Mouse (Mus musculus) ovary, adult 10 weeks (tissue): ENCODE measurements around the gene Med21. TPM values are rescaled to one million over a fixed set of nuclear protein-coding genes. Genes with fewer than 3 reads are reported as not detected.

ENCODE experiments used
- polyA plus RNA-seq: library from polyadenylated mRNA; stranded (reverse); fragments of 350-450 nt; fragmentation: Illumina TruSeq; extraction: RNeasy Lipid Tissue Mini Kit (QIAGEN cat#74804); gene quantifications from one replicate; pipeline ENCODE4 v1.2.3, GENCODE M21; 2014

Gene Med21
- 241 TPM for polyA plus RNA-seq

GRCm38 (mm10) chr6:146642276-146643183, at the start of gene Med21, which contains the start of gene Tm7sf3:
Gene Med21, plus strand, starts transcription at chr6:146642547.
Gene Tm7sf3, minus strand, starts transcription at chr6:146642824.

Other genes starting within 250 kb of the Med21 start
- 11.6 TPM for gene Itpr2, start 140.3 kb upstream of the Med21 start, polyA plus RNA-seq
- 154 TPM for gene Fgfr1op2, start 65.3 kb upstream of the Med21 start, polyA plus RNA-seq
- gene Ints13, start 64.7 kb upstream of the Med21 start, polyA plus RNA-seq: 120 TPM
- 59.3 TPM for gene Tm7sf3, start 277 bp downstream of the Med21 start, polyA plus RNA-seq
- 25.6 TPM for gene Stk38l, start 82.4 kb downstream of the Med21 start, polyA plus RNA-seq
- 4.6 TPM for gene Arntl2, start 153.5 kb downstream of the Med21 start, polyA plus RNA-seq
- not detected for gene Smco2, start 207.6 kb downstream of the Med21 start, polyA plus RNA-seq
- gene Ppfibp1, start 245.9 kb downstream of the Med21 start, polyA plus RNA-seq: 103 TPM